Mouse (Mus musculus) embryo, embryonic 10 days (tissue): ENCODE results near the gene Fam168b.

Experiments used
- DNase-seq: peaks from one replicate; pipeline ENCODE4 v3.0.0-alpha.2; 2015; ENCODE audit warnings: low spot score

The Fam168b gene

DNA sequence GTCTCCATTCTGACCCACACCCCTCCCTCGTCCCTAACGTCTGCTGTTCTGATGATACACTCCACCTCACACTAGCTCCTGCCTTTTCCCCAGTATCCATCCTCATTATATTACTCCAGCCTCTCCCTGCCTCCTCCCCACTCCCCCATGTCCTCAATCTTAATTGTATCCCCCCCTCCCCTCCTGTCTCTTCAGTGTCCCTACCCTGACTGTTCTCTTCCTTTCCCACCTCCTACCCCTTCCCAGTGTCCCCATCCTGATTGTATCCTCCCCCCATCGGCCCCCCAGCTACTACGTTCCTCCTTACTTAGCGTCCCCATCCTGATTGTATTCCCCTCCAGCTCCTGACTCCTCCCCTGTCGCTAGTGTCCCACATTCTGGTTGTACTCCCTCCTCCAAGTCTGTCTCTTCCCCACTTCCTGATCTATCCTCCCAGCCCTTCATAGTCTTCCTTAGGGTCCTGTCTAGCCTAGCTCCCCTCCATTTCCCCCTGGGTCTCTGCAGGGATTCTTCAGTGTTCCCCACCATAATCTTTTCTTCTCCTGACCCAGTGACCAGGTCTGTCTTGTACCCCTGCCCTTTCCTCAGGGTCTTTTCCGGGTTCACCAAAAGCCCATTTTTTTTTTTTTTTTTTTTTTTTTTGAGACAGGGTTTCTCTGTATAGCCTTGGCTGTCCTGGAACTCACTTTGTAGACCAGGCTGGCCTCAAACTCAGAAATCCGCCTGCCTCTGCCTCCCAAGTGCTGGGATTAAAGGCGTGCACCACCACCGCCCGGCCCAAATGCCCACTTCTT, 7.7 kb upstream of the Fam168b start:
- DNase-seq = no peak

DNA sequence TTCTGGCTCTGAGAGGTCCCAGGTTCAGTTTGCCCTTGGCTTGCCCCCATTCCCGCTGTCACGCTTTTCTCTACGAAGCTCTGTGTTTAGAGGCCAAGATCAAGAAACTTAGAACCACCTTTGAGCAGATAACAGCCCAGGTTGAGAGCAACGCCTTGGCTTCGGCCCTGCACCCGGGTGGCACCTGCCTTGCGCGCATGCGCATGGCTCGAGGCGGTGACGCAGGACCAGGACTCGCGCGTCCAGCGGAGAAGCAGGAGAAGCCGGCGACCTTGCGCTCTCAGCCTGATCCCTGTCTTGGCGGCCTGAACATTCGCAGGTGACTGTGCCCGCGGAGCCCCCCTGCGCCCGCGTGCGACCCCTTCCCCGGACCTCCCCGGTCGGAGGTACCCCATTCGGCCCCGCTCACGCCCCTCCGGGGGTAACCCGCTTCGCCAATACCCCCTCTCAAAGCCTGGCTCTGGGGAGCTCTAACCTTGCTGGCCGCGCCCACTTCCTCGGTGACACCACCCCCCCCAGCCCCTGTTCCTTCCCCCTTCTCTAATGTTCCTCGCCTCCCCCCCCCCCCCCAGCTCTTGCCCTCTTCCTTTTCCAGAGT, 7.0 kb upstream of the Fam168b start, which contains the start of gene Plekhb2:
Plekhb2 (plus strand) TSS at position 232 of the 598 bp plus-strand sequence.
- peak; percentile 92 for DNase-seq

DNA sequence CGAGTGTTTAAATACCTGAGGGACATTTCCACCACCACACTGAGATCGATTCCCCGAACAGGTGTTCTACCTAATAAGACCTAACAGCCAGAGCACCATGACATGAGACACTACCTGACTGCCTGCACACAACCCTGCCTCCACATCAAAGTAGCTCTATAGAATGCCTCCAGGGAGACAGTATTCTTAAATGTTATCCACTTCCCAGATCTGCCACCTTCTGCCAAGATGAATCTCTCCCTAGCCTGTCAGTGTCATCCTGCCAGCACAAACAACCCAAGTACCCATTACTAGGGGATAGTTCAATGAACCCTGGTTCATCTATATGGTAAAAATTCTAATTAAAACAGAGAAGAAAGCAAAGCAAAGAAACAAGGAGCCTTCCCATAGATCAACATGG, 4.2 kb upstream of the Fam168b start:
- no peak for DNase-seq

DNA sequence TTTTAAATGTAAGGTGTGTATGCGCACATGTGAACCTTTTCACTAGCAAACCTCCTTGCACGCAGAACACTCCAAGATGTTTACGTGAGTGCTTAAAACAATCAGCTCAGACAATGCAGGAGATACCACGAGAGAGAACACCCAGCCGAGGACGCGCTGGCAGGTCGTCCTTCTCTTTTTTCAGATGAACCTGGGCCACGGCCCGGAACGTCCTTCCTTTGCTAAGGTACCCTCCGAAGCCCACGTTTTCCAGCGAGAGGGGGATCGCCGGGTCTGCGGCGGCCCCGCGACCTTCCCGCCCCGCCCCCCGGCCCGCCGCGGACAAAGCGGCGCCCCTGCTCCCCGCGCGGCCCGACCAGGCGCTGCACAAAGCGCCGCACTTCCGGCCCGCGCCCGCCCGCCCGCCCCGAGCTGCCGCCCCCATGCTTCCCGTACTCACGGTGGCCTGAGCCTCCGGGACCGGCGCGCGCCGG, 440 bp downstream of the Fam168b start:
- DNase-seq = peak; percentile 67

DNA sequence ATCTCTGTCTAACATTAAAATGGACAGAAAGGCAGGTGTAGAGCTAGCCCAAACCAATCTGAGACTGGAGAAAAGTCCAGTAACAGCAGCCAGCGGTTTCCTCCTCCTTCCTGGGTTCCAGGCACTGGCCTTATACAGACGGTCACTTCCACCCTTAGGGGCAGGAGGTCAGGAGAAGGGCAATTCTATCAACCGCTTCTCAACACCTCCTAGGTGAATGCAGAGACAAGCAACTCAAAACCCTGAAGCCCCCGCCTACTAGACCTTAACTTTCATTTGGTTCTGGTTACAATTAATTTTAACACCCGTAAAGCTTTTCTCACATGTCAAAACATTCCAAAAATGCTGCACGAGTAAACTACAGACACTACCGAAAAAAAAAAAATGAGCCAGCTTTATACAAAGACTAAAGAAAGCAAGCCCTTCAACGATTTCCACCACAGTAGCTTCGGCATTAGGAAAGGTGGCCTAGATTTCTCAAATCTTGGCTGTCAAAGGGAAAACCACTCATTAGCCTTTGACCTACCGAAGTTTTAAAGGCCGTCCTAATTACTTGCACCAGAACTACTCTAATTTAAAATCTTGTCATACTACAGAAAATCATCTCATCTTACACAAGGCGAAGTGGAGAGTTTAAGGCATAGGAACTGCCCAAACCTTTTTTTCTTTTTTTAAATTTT, 1.0 kb downstream of the Fam168b start:
- DNase-seq = peak; percentile 60

DNA sequence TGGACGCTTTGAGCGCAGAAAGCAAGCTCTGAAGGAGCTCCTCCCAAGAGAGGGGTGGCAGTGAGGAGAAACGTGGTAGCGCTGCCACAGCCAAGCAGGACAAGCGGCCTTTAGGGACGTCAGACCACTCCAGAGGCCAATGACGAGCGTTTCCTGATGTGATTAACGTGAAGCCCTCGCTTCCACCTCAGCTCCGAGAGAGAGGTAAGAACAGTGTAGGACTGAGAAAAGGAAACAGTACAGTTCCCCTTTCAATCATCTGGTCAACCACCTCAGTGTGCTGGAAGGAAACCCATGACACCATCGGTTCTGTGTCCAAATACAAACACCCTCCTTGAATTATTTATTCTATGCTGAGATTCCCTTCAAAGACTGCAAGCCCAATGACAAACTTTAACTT, 3.6 kb downstream of the Fam168b start:
- no peak for DNase-seq

DNA sequence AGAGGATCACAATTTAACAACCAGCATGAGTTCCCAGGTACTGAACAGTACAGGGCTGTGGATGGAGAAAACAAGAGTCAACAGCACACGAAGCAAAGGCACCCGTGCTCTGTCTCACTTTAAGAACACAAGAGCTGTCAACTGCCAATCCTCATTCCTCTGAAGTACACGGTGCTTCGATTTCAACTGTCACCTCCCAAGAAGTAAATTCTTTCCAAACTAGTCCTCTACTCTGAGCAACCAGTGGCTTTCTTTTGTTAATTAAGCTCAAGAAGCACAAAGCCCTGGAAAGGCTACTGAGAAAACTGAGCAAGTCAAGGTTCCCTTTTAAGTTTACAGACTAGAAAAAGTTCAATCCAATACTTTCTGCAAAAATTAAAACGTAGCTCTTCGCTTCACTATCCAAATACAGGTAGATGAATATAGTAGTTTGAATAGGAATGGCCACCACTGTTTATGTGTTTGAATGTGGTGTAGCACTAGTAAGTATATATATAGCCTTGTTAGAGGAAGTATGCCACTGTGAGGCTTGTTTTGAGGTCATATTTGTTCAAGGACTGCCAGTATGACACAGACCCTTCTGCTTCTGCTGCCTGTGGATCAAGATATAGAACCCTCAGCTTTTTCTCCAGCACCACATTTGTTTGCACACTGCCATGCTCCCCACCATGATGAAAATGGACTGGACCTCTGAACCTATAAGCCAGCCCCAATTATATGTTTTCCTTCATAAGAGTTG, 4.7 kb downstream of the Fam168b start:
- no peak for DNase-seq

DNA sequence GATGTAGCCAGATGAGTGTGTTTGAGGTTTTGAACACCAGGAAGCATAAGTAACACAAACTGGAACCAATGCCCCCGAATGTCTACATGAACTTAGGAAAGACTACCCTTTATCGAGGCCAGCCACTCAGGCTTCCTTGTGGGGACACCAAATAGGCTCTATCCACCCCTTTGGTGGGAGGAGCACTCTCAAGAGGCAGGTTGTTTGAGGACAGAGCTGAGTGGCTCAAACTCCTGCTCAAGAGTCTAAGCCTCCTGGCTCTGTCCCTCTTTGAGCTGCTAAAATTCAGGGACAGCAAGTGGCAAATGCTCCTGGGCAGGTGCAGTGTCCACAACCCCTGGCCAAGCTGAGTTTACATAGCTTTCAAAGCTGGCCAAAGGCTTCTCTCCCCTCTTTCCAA, 8.0 kb downstream of the Fam168b start:
- DNase-seq = no peak

DNA sequence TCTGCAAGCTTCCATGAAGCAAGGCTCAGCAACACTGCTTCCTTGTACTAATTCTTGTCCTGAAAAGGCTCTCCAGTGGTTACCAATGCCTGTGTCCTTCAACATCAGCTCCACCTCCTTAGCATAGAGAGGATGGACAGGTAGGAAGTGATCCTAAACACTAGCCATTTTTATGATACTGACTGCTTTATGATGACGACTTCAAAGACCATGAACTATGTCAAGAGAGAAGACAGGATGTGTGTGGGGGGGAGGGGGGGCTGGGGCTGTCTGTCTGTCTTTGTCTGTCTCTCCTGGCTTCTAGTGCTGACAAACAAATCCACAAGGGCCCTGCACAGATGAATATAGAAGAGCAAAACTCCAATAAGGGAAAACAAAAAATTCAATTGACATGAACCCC, 11.5 kb downstream of the Fam168b start:
- DNase-seq = no peak

DNA sequence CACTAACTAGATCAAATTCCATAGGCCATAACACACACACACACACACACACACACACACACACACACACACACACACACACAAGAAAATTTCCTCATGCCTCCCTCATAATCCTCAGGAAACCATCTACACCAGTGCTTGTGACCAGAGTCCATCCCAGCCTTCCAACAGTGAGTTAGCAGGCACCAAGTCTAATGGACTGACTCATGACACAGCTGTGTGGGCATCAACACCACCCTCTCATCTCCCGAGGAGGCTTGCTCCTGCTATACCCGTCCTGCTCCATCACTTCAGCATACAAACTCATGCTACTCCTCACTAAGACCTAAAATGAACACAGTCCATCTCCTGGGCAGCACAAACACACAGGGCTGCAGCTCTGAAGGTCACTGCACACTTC, 11.9 kb downstream of the Fam168b start:
- no peak for DNase-seq

DNA sequence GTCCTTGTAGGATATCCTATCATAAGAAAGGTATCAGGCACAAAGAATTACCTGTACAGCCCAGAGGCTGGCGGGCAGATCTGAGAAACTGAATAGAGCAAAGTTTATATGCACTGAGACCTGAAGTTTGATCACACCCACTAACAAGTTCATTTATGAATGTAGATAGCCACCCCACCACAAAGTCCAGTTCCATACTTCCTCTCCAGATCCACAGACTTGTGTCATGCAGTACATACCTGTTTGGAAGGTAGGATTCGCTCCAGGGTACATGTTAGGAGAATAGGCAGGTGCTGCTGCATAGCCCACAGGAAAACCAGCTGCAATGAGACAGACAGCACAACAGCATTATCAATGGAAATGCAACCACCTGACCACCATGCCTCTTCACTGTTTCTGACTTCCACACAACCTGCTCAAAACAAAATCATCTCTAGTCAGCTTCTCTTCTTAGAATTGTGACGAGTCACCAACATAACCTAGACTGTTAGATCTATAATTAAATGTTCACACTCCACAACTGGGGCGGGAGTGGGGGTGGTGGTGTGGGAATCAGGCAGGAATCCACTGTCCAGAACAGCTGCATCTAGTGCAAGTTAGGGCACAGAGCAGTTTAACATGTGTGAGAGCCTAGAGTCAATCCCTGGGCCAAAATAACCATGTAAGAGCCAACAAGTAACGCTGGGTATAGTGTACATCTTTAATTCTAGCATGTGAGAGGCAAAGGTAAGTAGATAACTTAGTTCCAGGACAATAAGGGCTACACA, 14.2 kb downstream of the Fam168b start:
- DNase-seq = no peak

DNA sequence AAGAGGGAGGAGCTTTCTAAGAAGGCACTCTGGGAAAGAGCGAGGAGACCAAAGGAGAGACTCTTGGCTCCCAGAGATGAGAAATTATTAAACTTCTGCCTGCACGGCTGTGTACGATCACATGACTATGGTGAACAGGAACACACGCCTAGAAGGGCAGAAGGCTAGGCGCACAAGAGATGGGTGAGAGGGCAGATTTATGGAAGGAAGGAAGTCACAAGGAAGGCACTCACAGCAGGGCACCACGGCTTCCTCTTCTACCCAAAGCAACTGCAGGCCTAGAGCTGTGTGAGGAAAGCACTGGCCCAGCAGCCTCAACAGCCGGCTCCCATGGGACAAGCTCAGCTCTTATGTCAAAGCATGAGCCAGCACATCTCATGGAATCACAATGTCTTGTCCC, 15.0 kb downstream of the Fam168b start:
- no peak for DNase-seq

DNA sequence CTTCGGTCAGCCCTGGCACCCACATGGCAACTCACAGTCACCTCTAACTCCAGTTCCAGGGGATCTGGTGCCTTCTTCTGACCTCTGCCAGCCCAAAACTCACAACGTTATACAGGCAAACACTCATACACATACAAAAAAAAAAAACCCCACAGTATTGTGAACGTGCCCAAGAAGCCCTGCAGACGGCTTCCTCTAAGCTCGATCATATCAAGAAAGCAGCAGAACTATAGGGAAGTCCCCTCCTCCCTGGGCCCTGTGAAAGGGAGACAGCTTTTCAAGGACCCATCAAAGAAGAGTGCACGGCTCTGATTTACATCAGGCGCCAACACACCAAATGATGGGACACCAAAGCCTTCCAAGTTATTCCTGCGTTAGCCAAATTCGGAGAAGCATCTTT, 17.0 kb downstream of the Fam168b start:
- DNase-seq = no peak

DNA sequence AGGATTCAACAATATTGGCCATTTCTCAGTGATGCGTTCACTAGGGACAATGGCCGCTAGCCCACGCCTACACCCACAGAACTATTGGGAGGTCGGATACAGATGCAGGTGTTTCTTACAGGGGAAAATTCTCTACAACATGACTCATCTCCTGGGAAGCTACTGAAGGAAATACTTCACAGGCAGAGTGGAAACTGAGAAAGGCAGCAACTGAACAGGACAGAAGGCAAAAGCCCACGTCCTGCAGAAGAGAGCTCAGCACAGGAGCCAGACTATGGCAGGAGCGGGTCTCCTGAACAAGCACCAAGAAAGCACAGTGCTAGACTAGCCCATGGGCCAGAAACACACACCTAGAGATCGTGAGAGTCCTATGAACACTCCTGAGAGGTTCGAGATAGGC, 18.7 kb downstream of the Fam168b start:
- DNase-seq = no peak

DNA sequence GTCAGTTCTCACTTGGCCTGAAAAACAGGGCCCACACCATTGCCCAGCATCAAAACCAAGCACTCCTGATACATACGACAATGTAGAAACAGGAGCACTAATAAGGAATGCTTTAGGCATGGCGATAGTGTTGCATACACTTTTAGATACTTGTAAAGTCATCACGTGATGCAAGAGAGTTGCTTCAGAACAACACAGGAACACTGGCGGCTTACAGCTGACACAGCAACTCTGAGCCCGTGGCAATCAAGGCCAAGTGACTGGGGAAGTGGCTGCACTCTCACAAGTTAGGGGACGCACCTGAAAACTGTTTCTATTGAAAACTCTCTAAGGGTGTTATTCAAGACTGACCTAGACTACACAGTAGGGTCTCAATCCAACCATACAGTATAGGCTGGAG, 19.5 kb downstream of the Fam168b start:
- no peak for DNase-seq

DNA sequence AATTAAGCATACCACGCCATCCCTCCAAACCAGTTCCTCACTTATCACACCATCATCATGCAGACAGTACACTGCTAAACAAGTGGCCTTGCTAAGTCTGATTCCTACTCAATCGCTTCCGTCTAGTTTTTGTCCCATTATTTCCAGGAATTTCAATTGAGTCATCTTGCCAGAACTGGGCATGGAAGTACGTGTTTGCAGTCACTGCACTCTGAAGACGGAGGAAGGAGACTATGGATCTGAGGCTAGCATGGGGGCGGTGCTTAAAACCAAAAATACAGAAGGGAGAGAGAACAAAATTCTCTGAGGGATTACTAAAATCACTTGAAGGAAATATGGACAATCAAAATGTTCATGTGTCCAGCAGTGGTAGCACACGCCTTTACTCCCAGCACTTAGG, 20.1 kb downstream of the Fam168b start:
- no peak for DNase-seq

DNA sequence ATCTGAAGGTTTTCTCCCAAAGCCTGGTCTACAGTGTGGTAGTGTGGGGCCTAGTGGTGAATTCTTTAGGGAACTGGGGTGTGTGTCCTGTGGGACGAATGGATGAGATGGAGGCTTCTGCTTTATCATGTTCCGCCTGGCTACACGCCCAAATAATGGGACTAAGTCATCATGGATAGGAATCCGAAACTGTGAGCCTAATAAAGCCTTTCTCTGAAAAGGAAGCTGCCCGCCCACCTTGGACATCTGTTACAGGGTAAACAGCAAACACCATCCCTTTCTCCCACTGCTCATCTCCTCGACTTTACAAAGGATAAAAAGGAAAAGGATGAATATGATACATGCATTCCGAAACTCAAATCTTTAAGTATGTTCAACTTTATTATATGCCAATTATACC, 20.9 kb downstream of the Fam168b start:
- DNase-seq = no peak

DNA sequence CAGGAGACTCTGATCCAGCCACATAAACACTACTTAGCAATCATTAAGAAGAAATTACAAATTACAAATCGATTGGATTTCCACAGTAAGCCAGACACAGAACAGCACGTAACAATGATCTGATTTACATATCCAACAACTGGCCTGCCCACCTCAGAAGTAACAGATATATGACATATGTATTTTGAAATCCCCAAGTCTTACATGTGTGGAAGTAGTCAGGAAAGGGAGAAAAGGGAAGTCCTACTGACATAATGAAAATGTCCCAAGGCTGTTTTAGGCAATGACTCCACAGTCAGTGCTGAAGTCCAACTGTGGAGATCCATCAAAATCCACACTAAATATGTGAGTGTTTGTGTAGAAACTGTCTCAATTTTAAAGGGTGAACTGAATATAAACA, 21.5 kb downstream of the Fam168b start:
- no peak for DNase-seq

DNA sequence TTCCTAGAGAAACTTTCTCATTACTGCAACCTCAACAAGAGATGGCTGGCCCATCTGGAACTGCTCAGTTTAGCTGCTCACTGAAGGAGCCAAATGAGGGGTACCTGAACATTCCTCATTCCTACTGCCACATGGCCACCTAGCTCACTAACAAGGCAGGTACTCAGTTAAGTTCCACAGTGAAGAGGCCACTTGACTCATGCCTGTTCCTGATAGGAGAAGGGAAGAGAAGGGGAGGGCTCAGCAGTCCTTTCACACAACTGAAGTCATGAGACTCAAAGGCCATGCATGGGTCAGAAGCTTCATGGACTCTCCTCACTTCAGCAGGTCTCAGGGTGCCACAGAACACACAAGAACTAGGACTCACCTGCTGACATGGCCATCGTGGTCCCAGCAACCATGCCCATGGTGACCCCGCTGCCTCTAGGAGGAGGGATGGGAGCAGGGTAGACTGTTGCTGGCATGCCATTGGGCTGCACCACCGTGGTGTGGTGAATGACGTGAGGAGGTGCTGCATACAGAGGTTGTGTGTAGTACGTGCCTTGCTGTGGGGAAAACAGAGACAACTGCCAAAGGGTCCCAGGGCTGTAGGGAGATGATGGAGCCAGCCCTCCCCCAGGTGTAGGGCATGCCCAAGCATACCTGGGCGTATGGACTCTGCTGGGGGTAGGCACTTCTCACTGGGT, 23.5 kb downstream of the Fam168b start:
- no peak for DNase-seq

DNA sequence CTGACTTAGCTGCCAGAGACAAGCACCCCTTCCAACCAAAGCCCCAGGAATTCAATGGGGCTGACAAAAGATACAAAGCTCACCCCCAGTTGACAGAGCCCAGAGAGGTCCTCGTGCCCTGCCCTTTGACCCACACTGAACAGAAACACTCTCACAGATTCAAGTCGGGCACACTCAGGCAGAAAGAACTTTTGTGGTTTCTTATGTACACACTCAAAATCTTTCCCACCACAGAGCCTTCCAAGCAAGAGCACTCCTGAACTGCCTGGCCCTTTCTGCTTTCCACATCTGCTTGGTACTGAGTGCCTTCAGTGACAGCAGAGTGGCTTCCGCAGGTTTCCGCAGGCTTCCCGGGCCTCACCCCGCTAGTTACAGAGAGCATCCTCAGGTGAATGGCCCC, 27.0 kb downstream of the Fam168b start:
- DNase-seq = no peak
